Mouse (Mus musculus) ES-Bruce4 (cell line): ENCODE measurements around the gene Rasa3.

Experiments used
- CTCF ChIP-seq: IDR thresholded peaks from one replicate; pipeline ENCODE4 v1.8.1; 2011; ENCODE audit warnings: low read depth, low read length
- POLR2A ChIP-seq: IDR thresholded peaks from one replicate; pipeline ENCODE4 v1.8.1; 2011; ENCODE audit warnings: low read length; ENCODE audit not compliant: insufficient read depth

- TF ChIP-seq CTCF (no peak), POLR2A (no peak)
These were observed 145.7 kb downstream of the Rasa3 start for GRCm38 (mm10) chr8:13531602-13532171.
